ENCODE assay signal across 10 mouse cellular contexts in genomic region chr11:61486458-61487219, GRCm38 (mm10). TPM values are rescaled to one million over a fixed set of nuclear protein-coding genes. Genes with fewer than 3 reads are reported as not detected.
DNase-seq lines count a peak whose midpoint lies in the region; ATAC-seq and TF ChIP-seq lines count a peak whose summit lies in the region.
"Had no signal": no experiment of that assay in that cellular context is flagged by ENCODE, and none has a peak within 500 bp of the region (broad histone marks: within the 10 kb centered on the region; RNA-seq: fewer than 3 reads in every experiment).

No protein-coding gene starts in this region.

- H3K4me3 ChIP-seq in kidney, embryonic 15.5 days (replicated peaks), result peak overlapping the region; percentile 40
- H3K4me3 ChIP-seq in embryonic facial prominence, embryonic 13.5 days, result peak overlapping the region; percentile 54
- peak overlapping the region; percentile 31 for H3K4me3 ChIP-seq in forebrain, embryonic 12.5 days (replicated peaks)
- H3K4me3 ChIP-seq in limb, embryonic 14.5 days (replicated peaks; ENCODE audit: low read length), result peak overlapping the region; percentile 50
- no peak overlapping the region for H3K4me3 ChIP-seq in left cerebral cortex, adult 2 months
- H3K4me3 ChIP-seq: liver, embryonic 15.5 days had no signal

- H3K4me2 ChIP-seq in kidney, embryonic 15.5 days, result peak overlapping the region; percentile 58
- peak overlapping the region; percentile 75 for H3K4me2 ChIP-seq in embryonic facial prominence, embryonic 13.5 days
- H3K4me2 ChIP-seq in forebrain, embryonic 12.5 days, result peak overlapping the region; percentile 49
- H3K4me2 ChIP-seq in limb, embryonic 14.5 days (replicated peaks; ENCODE audit: low read depth, low read length, severe bottlenecking), result peak overlapping the region; percentile 86
- H3K4me2 ChIP-seq: liver, embryonic 15.5 days had no signal

- no peak overlapping the region; the same call in 1 of the 2 replicates for H3K9ac ChIP-seq in kidney, embryonic 15.5 days
- H3K9ac ChIP-seq in embryonic facial prominence, embryonic 13.5 days, result peak overlapping the region; percentile 81
- H3K9ac ChIP-seq in forebrain, embryonic 12.5 days, result no peak overlapping the region
- peak overlapping the region; percentile 66 for H3K9ac ChIP-seq in limb, embryonic 14.5 days (ENCODE audit: low read depth, low read length, severe bottlenecking)
- H3K9ac ChIP-seq: liver, embryonic 15.5 days had no signal

- no peak for TF ChIP-seq POLR2A in limb, embryonic 14.5 days (IDR thresholded peaks at IDR 0.05; ENCODE audit: borderline replicate concordance, extremely low read depth, insufficient read depth, insufficient read length)

- H3K27ac ChIP-seq in kidney, embryonic 15.5 days, result peak overlapping the region; percentile 97
- H3K27ac ChIP-seq in embryonic facial prominence, embryonic 13.5 days, result peak overlapping the region; percentile 100
- H3K27ac ChIP-seq in forebrain, embryonic 12.5 days, result peak overlapping the region; percentile 97
- peak overlapping the region; percentile 98; the same call in 1 of the 2 replicates for H3K27ac ChIP-seq in limb, embryonic 14.5 days (replicated peaks; ENCODE audit: low read depth, low read length)
- no peak overlapping the region for H3K27ac ChIP-seq in left cerebral cortex, adult 2 months
- H3K27ac ChIP-seq: liver, embryonic 15.5 days had no signal

- ATAC-seq in kidney, embryonic 15.5 days (replicated peaks; ENCODE audit: low FRiP score), result no peak
- ATAC-seq in embryonic facial prominence, embryonic 13.5 days (ENCODE audit: insufficient number of reproducible peaks, insufficient read depth, low FRiP score, low TSS enrichment, low read depth), result no peak
- ATAC-seq in forebrain, embryonic 12.5 days (ENCODE audit: low FRiP score), result no peak
- ATAC-seq in limb, embryonic 14.5 days (ENCODE audit: low FRiP score, low read depth), result no peak
- ATAC-seq: inflammation-experienced regulatory T-cells, adult 6 months had no signal

- TF ChIP-seq CTCF in left cerebral cortex, adult 2 months (IDR thresholded peaks at IDR 0.05), result no peak

- H3K4me1 ChIP-seq in kidney, embryonic 15.5 days, result peaks cover 69% of the 10 kb centered on the region
- H3K4me1 ChIP-seq in embryonic facial prominence, embryonic 13.5 days, result peaks cover 86% of the 10 kb centered on the region
- H3K4me1 ChIP-seq in forebrain, embryonic 12.5 days, result peaks cover 64% of the 10 kb centered on the region
- peaks cover 48% of the 10 kb centered on the region for H3K4me1 ChIP-seq in limb, embryonic 14.5 days (ENCODE audit: control insufficient read depth, insufficient read depth, low read length)
- H3K4me1 ChIP-seq: liver, embryonic 15.5 days had no signal

- H3K9me3 ChIP-seq in kidney, embryonic 15.5 days (replicated peaks), result no peaks in the 10 kb centered on the region
- H3K9me3 ChIP-seq in embryonic facial prominence, embryonic 13.5 days, result no peaks in the 10 kb centered on the region
- H3K9me3 ChIP-seq in forebrain, embryonic 12.5 days, result no peaks in the 10 kb centered on the region
- no peaks in the 10 kb centered on the region for H3K9me3 ChIP-seq in limb, embryonic 14.5 days (ENCODE audit: control insufficient read depth, low read length)
- H3K9me3 ChIP-seq: liver, embryonic 15.5 days had no signal

- intact Hi-C loops in left cerebral cortex, adult 2 months (cut with DNase I), result no loop called here

- DNase-seq in kidney, adult 9 months, result no peak
- DNase-seq in limb, embryonic 14.5 days (ENCODE audit: low spot score), result no peak
- DNase-seq in urinary bladder, adult 2 months (ENCODE audit: low spot score), result no peak
- DNase-seq in left cerebral cortex, adult 2 months (ENCODE audit: extremely low spot score in 1 of 2, low spot score in 2 of 2), result no peak
- DNase-seq in urinary bladder, postnatal 36 days (ENCODE audit: low spot score in 2 of 2), result no peak

- WGBS in kidney, embryonic 15.5 days, result 61% methylated on average over 14 of the region's 14 CpGs
- WGBS in embryonic facial prominence, embryonic 13.5 days, result 87% methylated on average over 14 of the region's 14 CpGs
- WGBS in forebrain, embryonic 12.5 days, result 92% methylated on average over 14 of the region's 14 CpGs
- WGBS in limb, embryonic 14.5 days, result 81% methylated on average over 14 of the region's 14 CpGs

- peaks cover 40% of the 10 kb centered on the region for H3K36me3 ChIP-seq in kidney, embryonic 15.5 days
- peaks cover 43% of the 10 kb centered on the region for H3K36me3 ChIP-seq in embryonic facial prominence, embryonic 13.5 days
- H3K36me3 ChIP-seq in forebrain, embryonic 12.5 days (replicated peaks), result peaks cover 45% of the 10 kb centered on the region
- peaks cover 45% of the 10 kb centered on the region for H3K36me3 ChIP-seq in limb, embryonic 14.5 days (ENCODE audit: control insufficient read depth, insufficient read depth, low read length)

- no peaks in the 10 kb centered on the region for H3K27me3 ChIP-seq in kidney, embryonic 15.5 days
- no peaks in the 10 kb centered on the region for H3K27me3 ChIP-seq in embryonic facial prominence, embryonic 13.5 days
- H3K27me3 ChIP-seq in forebrain, embryonic 12.5 days, result peaks cover 4% of the 10 kb centered on the region; the same call in 1 of the 2 replicates
- H3K27me3 ChIP-seq in limb, embryonic 14.5 days (ENCODE audit: control insufficient read depth, insufficient read depth, low read length), result no peaks in the 10 kb centered on the region
- H3K27me3 ChIP-seq: liver, embryonic 15.5 days had no signal

RNA-seq across cellular contexts. Expression of gene Mfap4, which starts 1.4 kb away (rescaled TPM):
- polyA plus RNA-seq in kidney, embryonic 15.5 days (2015; fragmentation: Nextera tagmentation; extraction: Ambion mirVana), result 141 and 161 TPM in 2 replicates
- 262 and 326 TPM in 2 replicates for polyA plus RNA-seq in embryonic facial prominence, embryonic 13.5 days (2015; fragmentation: Nextera tagmentation; extraction: Ambion mirVana)
- polyA plus RNA-seq in forebrain, embryonic 12.5 days (2016; fragmentation: Nextera tagmentation; extraction: Ambion mirVana), result 66.9 and 69.4 TPM in 2 replicates
- 749 and 913 TPM in 2 replicates for polyA plus RNA-seq in limb, embryonic 14.5 days (2012; rRNA removed)
- polyA plus RNA-seq in limb, embryonic 14.5 days (2014; fragmentation: Nextera tagmentation; extraction: Ambion mirVana), result 474 and 516 TPM in 2 replicates
- polyA plus RNA-seq in urinary bladder, adult 2 months (2012; rRNA removed), result 196 and 207 TPM in 2 replicates
- 1 to 10 TPM; 2.5 to 2.7 TPM for total RNA-seq in left cerebral cortex, adult 2 months (2021)
- polyA plus RNA-seq: inflammation-experienced regulatory T-cells, adult 6 months had no signal

RNA-seq across cellular contexts. Expression of gene Mapk7, which starts 7.6 kb away (rescaled TPM):
- polyA plus RNA-seq in kidney, embryonic 15.5 days (2015; fragmentation: Nextera tagmentation; extraction: Ambion mirVana), result 54.1 and 63.6 TPM in 2 replicates
- 79.4 and 80.0 TPM in 2 replicates for polyA plus RNA-seq in embryonic facial prominence, embryonic 13.5 days (2015; fragmentation: Nextera tagmentation; extraction: Ambion mirVana)
- 93.4 and 95.7 TPM in 2 replicates for polyA plus RNA-seq in forebrain, embryonic 12.5 days (2016; fragmentation: Nextera tagmentation; extraction: Ambion mirVana)
- 98.7 and 133 TPM in 2 replicates for polyA plus RNA-seq in limb, embryonic 14.5 days (2012; rRNA removed)
- polyA plus RNA-seq in limb, embryonic 14.5 days (2014; fragmentation: Nextera tagmentation; extraction: Ambion mirVana), result 55.9 and 68.9 TPM in 2 replicates
- polyA plus RNA-seq in urinary bladder, adult 2 months (2012; rRNA removed), result 23.7 and 26.3 TPM in 2 replicates
- total RNA-seq in left cerebral cortex, adult 2 months (2021), result 10 to 100 TPM; 19.8 to 20.3 TPM

RNA-seq across cellular contexts. Expression of gene B9d1, which starts 18.3 kb away (rescaled TPM):
- polyA plus RNA-seq in kidney, embryonic 15.5 days (2015; fragmentation: Nextera tagmentation; extraction: Ambion mirVana), result 42.6 and 45.2 TPM in 2 replicates
- polyA plus RNA-seq in embryonic facial prominence, embryonic 13.5 days (2015; fragmentation: Nextera tagmentation; extraction: Ambion mirVana), result 36.6 and 36.7 TPM in 2 replicates
- 34.6 and 35.6 TPM in 2 replicates for polyA plus RNA-seq in forebrain, embryonic 12.5 days (2016; fragmentation: Nextera tagmentation; extraction: Ambion mirVana)
- 37.2 and 41.7 TPM in 2 replicates for polyA plus RNA-seq in limb, embryonic 14.5 days (2012; rRNA removed)
- polyA plus RNA-seq in limb, embryonic 14.5 days (2014; fragmentation: Nextera tagmentation; extraction: Ambion mirVana), result 28.2 and 35.5 TPM in 2 replicates
- polyA plus RNA-seq in urinary bladder, adult 2 months (2012; rRNA removed), result 25.2 and 29.8 TPM in 2 replicates
- 10 to 100 TPM; 39.1 to 43.8 TPM for total RNA-seq in left cerebral cortex, adult 2 months (2021)

RNA-seq across cellular contexts. Expression of gene Rnf112, which starts 32.7 kb away (rescaled TPM):
- polyA plus RNA-seq in kidney, embryonic 15.5 days (2015; fragmentation: Nextera tagmentation; extraction: Ambion mirVana), result 0.30 and 1.1 TPM in 2 replicates
- polyA plus RNA-seq in embryonic facial prominence, embryonic 13.5 days (2015; fragmentation: Nextera tagmentation; extraction: Ambion mirVana), result 0.76 and 1.3 TPM in 2 replicates
- polyA plus RNA-seq in forebrain, embryonic 12.5 days (2016; fragmentation: Nextera tagmentation; extraction: Ambion mirVana), result 7.2 and 7.7 TPM in 2 replicates
- 2.4 and 2.8 TPM in 2 replicates for polyA plus RNA-seq in limb, embryonic 14.5 days (2012; rRNA removed)
- 0.21 and 0.26 TPM in 2 replicates for polyA plus RNA-seq in limb, embryonic 14.5 days (2014; fragmentation: Nextera tagmentation; extraction: Ambion mirVana)
- polyA plus RNA-seq in urinary bladder, adult 2 months (2012; rRNA removed), result 0.87 and 1.3 TPM in 2 replicates
- 100 to 1,000 TPM; 328 to 336 TPM for total RNA-seq in left cerebral cortex, adult 2 months (2021)
- polyA plus RNA-seq: inflammation-experienced regulatory T-cells, adult 6 months had no signal

Comparison
In these comparisons a context has a peak if more than half of its experiments do, and no peak if none do; other contexts are left out.
1. H3K9ac ChIP-seq: peak in embryonic facial prominence, embryonic 13.5 days (single experiment) and limb, embryonic 14.5 days (single experiment); none in kidney, embryonic 15.5 days (single experiment) and forebrain, embryonic 12.5 days (single experiment).
2. Peak in every context shown above with its lines, with median percentiles within 50 percentile points of each other: H3K4me2 ChIP-seq.